Mouse (Mus musculus): ENCODE measurements at regions not wholly inside any gene's neighbourhood (a gene's known extent, or its start where the extent isn't known, plus 50 kb on each side); places are given as distances from the start of the nearest gene placed in this dataset.

DNA sequence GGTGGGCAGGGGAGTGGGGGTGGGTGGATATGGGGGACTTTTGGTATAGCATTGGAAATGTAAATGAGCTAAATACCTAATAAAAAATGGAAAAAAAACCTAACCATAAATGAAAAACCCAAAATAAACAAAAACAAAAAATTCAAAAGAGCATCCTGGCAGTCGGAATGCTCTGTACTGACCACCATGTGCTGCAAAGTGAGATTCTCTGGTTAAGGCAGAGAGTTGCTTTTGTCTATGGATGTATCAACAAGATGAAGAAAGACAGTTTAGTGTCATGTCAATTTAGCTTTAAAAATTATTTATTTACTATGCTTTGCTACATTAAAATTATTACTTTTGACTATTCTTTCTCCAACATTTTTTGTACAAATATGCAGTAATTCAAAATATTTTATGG lies 88.5 kb downstream of the E330014E10Rik start:
- intact Hi-C loops (cut with DNase I) = no loop called here

DNA sequence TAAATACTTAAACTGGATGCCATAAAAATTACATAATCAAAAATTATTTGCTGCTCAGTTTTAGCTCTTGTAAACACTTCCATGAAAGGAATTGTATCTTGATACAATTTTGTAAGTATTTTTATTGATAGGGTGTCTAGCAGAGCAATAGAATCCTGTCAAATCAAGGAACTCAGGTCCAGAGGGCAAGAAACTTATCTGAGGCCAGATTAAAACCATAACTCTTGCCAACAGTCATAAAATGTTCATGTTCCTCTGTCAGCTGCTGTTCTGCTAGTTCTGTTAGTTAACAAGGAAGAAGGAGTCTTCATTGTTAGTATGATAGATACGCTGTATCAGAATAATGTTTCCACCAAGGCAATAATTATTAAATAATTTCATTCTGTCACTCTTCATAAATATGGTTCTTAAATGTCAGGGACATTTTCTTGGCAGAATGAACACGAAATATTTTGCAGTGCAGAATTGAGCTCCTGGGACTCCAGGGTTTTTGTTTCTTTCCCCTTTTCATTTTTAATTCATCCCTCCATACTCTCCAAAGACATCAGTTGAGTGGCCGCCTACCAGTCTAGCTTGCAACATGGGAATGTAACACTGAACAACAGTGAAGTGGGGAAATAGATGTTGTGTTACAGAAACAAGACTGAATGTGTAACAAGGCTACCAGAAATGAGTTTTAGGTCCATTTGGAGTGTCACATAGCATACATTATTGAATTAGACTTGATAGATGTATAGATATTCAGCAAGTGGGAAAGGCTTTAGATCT lies 89.1 kb downstream of the E330014E10Rik start:
- intact Hi-C loops (cut with DNase I) = no loop called here
- DNase-seq = no peak

More for the DNA sequence above, 88.5 kb downstream of the E330014E10Rik start:
- DNase-seq = no peak

DNA sequence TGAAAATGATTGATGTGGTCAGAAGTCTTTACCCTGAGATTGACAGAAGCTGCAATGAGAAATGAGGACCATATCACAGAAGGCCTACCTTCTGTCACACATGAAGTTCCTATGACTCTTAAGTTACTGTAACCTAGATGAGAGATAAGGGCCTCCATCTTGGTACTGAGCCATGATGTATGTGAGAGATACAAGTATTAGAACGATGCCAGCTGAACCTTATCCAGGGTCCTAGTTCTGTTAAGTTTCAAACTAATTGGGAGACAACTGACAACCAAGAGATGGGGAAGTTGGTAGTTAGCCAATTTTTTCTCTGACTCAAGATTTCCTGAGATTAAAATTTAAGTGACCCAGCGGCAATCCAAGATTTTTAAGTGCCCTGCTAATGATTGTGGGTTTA lies 89.7 kb downstream of the E330014E10Rik start:
- DNase-seq = no peak
- intact Hi-C loops (cut with DNase I) = no loop called here

DNA sequence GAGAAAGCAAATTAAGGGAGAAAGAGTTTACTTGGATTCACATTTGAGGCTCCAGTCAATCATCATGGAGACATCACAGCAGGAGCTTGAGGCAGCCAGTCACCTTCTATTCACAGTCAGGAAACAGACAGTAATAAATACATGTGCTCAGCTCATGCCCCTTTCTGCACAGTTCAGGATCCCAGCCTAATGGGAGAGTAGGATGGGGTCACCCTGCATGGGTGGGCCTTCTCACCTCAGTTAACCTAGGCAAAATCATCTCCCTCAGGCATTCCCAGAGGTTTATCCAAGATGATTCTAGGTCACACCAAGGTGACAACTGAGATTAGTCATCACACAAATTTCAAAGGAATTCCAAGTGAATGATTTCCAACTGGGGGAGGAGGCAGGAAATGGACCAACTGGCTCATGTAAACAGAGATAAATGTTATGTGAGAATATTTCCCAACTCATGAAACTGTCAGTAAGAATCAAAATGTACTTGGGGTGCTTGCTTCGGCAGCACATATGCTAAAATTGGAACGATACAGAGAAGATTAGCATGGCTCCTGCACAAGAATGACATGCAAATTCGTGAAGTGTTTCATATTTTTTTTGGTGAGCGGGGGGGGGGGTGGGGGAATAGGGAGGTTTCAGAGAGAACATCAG lies 89.8 kb upstream of the Cxcl13 start:
- peak; percentile 3 to 4 for DNase-seq
- intact Hi-C loops (cut with DNase I) = no loop called here

DNA sequence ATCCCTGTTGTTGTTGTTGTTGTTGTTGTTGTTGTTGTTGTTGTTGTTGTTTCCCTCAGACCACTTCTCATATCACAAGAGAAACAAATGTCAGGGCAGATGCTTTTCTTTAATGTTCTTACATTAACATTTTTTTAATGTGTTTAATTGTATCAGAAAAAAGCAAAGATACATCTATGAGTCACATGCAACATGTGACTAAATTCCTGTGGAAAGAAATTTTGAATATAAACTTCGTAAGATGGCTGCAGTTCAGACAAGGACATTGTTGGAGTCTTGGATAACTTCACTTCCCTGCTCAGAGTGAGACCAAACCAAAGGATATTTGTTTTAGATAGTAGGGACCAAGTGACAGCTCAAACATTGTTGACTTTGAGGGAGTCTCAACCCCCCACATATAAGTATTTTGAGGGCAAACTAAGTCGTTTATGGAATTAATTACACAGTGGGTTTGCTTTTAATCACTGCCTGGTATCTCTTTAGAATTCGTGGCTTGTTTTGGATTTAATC lies 86.4 kb upstream of the Cxcl13 start:
- no peak for DNase-seq
- intact Hi-C loops (cut with DNase I) = no loop called here

DNA sequence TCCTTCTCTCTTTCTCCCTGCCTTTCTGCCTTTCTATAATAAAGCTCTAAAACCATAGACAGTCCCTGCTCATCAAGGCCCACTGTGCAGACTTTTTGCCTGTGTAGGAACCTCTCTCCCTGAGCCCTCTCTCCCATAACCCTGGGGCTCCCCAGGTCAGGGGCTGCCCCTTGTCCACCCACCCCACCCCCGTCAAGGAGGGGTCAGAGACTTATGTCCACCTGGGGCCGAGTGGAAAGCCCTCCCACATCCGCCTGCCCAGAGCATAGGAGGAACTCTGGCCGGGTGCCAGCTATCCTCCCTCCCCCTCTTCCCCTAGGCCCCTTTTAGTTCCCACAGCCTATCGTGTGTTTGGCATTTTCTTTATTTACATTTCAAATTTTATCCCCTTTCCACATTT lies 81.8 kb upstream of the Cxcl13 start:
- intact Hi-C loops (cut with DNase I) = no loop called here
- no peak for DNase-seq

DNA sequence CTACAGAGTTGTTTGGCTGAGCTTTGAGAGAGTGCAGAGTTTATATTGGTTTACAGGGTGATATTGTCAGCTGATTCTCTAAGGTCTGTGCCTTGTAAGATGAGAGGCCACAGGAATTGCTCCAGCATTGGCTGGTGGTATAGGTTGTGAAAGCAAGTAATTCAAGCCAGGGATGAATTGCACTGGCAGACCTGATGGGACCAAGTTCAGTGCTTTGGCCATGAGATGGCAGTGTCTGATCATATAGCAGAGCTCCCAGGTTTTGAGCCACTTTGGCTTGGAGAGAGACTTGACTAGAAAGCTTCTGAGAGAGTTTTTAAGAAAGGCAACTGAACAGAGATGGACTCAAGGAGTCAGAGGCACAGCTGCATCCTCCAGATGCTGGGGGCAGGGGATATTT lies 75.8 kb upstream of the Cxcl13 start:
- intact Hi-C loops (cut with DNase I) = loop anchor here (1.0 kb wide), 1 partner anchor 69 kb away; no protein-coding TSS in a partner anchor
- DNase-seq = peak; percentile 62 to 66
